Mouse (Mus musculus) brain, embryonic 14.5 days (tissue): ENCODE data around the gene Efcc1.

Experiments
- CTCF ChIP-seq: fragments of 200-500 bp; IDR thresholded peaks from 2 replicates; pipeline ENCODE4 v1.5.1; 2012; ENCODE audit warnings: inconsistent platforms, mild to moderate bottlenecking, moderate library complexity, borderline replicate concordance; ENCODE audit not compliant: insufficient read depth, insufficient read length; ENCODE audit errors: extremely low read depth
- POLR2A ChIP-seq: fragments of 200-500 bp; IDR thresholded peaks from 2 replicates; pipeline ENCODE4 v1.6.1; 2012; ENCODE audit warnings: mild to moderate bottlenecking, inconsistent platforms, borderline replicate concordance; ENCODE audit not compliant: poor library complexity, insufficient read depth, insufficient read length, severe bottlenecking; ENCODE audit errors: extremely low read depth

GRCm38 (mm10) chr6:87746059-87746458, 15.4 kb downstream of the Efcc1 start:
- TF ChIP-seq CTCF (no peak), POLR2A (no peak)
